Mouse (Mus musculus) embryo, embryonic 11 days (tissue): ENCODE results near the gene Fcrl1.
"Not testable (repeated sequence)": the region's sequence is repeated elsewhere in the genome, so short reads cannot be mapped to it uniquely, and the experiment has no call there.

ENCODE experiments used
- DNase-seq: peaks from one replicate; pipeline ENCODE4 v3.0.0-alpha.2; 2015

Gene Fcrl1

DNA sequence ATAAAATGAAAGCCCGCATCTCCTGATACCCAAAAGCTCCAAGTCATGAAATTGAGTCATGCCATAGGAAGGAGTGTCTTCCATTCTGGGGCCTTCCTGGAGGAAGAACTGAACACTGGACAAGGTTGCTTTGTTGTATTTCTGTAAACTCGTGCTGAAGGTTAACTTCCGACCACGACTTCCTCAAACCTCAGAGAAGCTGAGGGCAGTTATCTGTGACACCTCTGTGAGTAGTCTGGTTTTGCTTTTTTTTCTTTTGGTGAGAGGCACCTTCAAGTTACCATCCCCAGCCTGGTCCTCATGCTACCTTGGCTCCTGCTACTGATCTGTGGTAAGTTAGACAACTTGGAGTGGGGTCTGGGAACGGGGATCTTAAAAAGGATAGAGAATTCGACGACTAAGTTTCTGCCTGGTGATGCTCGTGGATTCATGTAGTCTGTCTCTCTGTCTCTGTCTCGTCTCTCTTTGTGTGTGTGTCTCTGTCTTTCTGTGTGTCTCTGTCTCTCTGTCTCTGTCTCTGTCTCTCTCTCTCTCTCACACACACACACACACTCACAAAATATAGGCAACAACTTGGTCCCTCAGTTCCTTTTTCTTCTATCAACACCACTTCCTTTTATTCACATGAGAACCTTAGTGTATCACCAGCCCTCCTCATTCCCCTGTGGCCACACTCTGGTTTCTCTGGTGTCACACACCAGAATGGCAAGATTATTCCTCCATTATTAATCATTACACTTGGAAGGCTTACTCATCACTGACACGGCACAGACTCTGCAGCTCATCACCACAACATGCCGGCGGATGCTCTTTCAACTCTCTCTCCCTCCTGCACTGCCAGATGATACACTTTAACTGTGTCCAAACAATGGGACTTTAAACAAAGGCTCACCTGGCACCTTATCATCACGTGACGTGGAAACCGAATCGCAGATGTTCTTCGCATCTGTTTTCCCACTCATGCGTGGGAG, at the start of gene Fcrl1:
Fcrl1 (plus strand) TSS at position 193 of the 971 bp plus-strand sequence.
- DNase-seq: no peak

GRCm38 (mm10) chr3:87337899-87338298, 38.3 kb upstream of the Fcrl1 start:
- no peak for DNase-seq

GRCm38 (mm10) chr3:87350992-87351391, 25.2 kb upstream of the Fcrl1 start:
- DNase-seq: not testable (repeated sequence)

- no peak for DNase-seq
Measured at GRCm38 (mm10) chr3:87357581-87357980, 18.6 kb upstream of the Fcrl1 start, which contains the start of gene Cd5l. Gene Cd5l, plus strand, starts transcription at chr3:87357881.

DNA sequence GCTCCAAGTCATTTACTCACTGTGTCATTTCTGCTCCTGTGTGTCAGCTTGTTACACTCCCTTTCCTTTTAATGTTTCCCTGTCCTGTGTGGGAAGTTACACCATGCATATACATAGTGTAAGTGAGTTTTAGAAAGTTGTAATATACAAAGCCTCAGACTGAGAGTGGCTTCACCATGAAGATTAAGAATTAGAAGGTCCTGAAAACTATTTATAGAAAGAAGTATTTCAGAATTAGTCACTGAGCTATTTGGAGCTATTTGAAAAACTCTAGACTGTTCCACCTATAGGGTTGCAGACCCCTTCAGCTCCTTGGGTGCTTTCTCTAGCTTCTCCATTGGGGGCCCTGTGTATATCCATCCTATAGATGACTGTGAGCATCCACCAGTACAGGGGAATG, 17.0 kb upstream of the Fcrl1 start:
- no peak for DNase-seq

DNA sequence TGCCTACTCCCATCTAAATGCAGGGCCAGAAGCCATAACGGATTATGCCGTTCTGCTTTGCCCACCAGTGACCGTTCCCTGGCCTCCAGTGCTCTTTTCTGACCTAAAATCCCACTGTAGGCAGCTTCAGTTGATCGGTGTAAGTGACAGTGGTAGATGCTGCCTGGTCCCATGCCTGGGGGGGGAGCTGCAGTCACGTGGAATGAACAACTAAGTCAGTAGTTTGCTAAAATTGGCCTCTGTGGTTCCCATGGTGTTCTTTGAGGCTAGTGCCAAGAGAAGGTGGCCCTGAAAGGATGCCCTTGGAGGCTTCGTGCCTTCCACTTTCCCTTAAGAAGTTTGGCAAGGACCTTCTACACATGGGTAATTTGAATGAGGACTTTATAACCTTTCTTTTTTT, 15.7 kb upstream of the Fcrl1 start:
- DNase-seq: no peak

- DNase-seq: no peak
Measured at GRCm38 (mm10) chr3:87365691-87366090, 10.5 kb upstream of the Fcrl1 start.

- no peak for DNase-seq
Measured at GRCm38 (mm10) chr3:87367511-87367910, 8.7 kb upstream of the Fcrl1 start.

- DNase-seq: no peak
Measured at GRCm38 (mm10) chr3:87369181-87369580, 7.0 kb upstream of the Fcrl1 start.

- no peak for DNase-seq
Measured at GRCm38 (mm10) chr3:87377228-87377627, 1.0 kb downstream of the Fcrl1 start.

GRCm38 (mm10) chr3:87377719-87378118, 1.5 kb downstream of the Fcrl1 start:
- no peak for DNase-seq

- DNase-seq: not testable (repeated sequence)
Measured at GRCm38 (mm10) chr3:87379641-87380315, 3.6 kb downstream of the Fcrl1 start.

- no peak for DNase-seq
Measured at GRCm38 (mm10) chr3:87381806-87382712, 5.9 kb downstream of the Fcrl1 start.

DNA sequence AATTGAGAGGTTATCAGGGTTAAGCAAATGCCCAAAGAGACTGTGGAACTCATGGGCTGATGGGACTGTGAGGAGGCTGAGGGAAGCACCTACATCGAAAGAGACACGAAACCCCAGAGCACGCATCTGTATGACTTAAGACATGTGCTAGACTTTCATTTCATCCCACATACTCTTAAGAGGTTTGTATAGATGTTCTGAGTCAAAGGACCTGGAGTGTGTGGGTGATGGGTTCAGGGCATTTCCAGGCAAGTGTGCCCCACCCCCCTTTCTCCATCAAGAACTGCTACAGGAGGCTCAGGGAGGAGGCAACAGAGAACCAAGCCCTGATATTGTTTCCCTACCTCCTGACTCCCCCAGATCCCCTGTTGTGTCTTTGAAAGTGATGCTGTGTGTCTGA, 7.1 kb downstream of the Fcrl1 start:
- no peak for DNase-seq

GRCm38 (mm10) chr3:87385105-87385504, 8.9 kb downstream of the Fcrl1 start:
- no peak for DNase-seq

DNA sequence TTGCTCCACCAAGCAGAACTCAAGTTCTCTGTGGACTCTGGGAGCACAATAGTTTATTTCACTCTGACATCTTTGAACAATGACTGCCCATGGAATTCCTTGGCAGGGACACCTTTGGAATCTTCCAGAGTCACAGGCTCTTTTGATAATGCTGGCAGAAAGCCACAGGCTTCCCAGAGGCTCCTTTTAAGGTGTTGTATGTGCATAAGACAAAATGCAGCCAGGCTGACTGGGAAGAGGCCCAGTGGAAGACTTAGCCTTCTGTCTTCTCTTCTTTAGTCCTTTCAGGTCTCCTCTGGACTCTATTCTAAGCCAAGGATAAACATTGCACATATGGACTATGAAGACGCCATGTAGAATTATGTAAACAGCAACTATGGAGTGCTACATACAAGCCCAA, 14.7 kb downstream of the Fcrl1 start:
- DNase-seq: no peak

DNA sequence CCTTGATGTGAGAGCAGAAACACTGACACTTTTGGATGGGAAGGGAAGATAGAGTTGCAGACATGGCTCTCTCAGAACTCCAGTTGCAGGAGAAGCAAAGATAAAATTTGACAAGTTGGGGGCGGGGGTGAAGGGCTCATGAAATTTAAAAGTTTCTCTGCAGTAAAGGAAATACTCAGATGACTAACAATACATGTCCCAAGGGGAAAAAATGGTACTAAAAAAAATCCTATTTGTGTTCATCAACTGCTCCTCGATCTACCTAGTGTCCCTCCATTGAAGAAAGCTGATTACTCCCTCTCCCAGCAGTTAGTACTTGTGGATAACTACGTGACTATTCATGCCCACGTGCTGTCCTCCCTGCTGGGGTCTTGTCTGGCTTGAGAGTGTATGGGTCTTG, 22.6 kb downstream of the Fcrl1 start:
- no peak for DNase-seq

DNA sequence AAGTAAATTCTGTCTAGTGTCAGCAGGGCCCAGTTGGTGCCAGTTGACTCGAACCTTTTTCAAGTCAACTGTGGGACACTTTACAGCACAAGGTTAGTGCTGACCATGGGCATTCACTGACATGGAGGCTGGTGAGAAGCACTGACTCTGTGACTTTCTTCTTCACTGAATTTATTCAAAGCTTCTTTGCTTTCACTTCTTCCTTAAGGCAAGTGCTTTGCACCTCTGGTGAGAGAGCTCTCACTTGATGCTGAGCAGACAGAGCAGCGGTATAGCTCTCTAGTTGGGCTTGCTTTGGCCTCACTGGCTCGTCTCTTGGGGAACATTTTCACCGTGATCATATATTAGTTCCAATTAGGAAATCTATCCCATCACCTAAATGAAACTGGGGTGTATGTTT, 23.7 kb downstream of the Fcrl1 start:
- no peak for DNase-seq

- no peak for DNase-seq
Measured at GRCm38 (mm10) chr3:87401321-87401720, 25.1 kb downstream of the Fcrl1 start.

DNA sequence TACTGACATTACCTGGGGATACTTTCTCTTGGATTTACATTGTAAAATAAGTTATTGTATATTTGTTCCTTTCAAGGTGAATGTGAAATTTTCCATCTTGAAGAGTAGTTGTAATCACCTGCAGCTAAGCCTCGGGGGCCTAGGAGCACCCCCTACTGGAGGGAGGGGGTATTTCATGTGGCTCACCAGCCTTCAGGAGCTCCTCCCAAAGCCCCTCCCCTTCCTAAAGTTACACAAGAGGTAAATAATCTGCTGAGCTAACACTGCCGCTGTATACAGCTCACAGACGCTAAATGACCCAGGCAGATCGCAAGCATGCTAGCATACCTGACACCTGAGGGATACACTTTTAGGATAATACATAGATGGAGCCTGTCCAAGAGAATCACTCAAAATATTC, 32.0 kb downstream of the Fcrl1 start:
- DNase-seq: peak; percentile 31

GRCm38 (mm10) chr3:87409196-87409935, 33.2 kb downstream of the Fcrl1 start:
- DNase-seq: no peak

- no peak for DNase-seq
Measured at GRCm38 (mm10) chr3:87410605-87411004, 34.4 kb downstream of the Fcrl1 start.
